Mouse (Mus musculus): ENCODE data around the gene Npc2.

The Npc2 gene

DNA sequence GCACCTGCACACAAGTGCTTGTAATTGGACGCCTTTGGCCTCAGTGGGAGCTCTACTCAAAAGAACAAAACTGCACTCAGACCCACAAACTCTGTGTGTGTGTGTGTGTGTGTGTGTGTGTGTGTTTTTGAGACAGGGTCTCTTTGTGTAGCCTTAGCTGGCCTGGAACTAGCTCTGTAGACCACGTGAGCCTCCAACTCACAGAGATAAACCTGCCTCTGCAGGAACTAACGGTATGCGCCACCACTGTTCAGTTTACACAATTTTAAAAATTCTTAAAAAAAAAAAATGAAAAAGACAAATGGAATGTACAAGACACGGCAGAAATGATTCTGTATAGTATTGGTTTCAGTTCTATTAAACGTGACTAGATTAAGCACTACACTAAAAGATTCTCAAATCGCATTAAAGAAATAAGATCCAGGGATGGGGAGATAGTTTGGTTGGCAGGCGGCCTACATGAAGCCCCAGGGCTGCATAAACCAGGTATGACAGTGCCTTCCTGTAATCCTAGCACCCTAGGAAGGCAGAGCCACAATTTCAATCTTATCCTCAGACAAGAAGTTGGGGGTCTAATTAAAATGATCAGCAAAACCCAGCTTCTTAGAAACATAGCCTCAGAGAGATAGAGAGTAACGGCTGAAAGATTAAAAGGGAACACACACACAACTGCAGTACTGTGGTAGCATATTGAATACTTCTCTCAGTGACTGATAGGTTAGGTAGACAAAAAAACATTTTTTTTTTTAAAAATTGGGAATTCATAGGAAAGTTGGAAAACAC lies 54.3 kb downstream of the Npc2 start:
- no peak for DNase-seq

DNA sequence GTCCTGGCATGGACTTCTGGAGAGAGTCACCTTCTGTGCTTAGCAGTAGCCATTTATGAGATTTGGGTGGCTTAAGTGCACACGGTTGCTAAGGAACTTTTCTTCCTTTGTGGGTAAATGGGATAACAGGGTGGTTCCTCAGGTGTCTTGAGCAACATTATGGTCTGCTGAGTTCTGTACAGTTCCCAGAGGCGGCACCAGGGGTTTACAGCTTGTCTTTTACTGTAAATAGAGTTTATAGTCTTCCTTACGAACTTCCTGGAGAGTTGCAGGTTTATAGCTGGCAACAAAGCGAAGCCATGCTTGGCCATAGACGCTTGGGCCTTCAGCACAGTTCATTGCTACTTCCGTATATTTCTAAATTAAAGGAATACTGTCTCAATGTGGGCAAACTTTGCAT lies 58.4 kb downstream of the Npc2 start:
- no peak for DNase-seq

DNA sequence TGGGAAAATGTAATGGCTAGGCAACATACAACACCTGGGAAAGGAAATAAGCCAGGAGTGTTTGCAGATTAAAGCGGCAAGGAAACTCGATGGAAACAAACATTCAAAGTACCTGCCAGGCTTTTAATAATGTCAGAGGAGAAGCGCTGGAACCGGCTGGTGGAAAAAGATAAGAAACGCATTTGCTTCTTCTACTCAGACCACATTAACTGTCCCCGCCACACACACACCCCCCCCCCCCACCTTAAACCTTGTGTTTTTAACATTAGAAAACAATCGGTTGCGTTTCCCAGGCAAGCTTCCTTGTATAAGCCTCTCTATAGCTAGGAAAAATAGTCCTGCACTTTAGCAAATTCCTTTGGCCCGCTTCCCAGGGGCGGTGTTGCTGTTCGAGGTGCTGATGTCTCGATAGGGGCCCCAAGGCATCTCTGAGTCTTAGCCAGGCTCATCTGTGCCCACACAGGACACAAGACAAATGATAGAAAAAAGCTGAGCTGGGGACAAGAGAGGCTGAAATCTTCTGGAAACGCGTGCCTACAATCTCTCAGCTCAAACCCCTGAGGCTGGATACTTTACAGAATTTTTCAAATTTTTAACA lies 63.0 kb downstream of the Npc2 start:
- peak; percentile 56 for DNase-seq

DNA sequence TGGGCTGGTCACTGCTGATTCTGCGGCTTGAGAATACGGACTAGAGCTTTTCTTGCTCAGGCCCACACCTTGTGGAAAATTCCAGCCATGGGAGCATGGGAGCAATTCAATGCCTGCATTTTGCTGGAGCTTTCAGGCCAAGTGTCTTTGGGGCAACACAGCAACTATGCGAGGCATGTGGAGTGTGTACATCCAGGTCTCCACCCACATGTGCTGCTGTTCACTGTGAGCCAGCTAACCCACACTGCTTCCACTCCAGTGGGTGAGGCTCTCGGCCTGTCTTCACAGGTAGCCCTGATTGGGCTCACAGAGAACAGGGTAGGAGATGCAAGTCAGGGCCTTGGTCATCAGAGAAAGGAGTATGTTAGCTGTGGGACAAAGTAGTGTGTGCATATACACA lies 65.1 kb downstream of the Npc2 start:
- no peak for DNase-seq

DNA sequence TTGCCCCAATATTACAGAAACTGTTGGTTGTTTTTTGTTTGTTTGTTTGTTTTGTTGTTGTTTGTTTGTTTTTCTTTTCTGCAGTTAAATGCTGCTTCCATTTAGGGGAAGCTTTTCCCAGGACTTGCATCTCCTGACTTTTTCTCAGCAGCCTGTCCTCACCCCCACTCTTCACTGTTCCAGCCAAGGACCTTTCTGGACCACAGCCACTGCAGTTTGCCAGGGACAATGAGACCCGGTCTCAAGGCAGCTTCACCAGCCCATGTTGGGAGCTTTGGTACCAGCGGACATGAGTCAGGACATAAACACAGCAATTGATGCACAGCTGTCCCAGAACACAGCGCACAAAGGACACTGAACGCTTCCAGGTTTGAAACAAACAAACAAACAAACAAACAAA lies 66.1 kb downstream of the Npc2 start:
- no peak for DNase-seq
